Mouse (Mus musculus): ENCODE results near the gene Gm48552.

DNA sequence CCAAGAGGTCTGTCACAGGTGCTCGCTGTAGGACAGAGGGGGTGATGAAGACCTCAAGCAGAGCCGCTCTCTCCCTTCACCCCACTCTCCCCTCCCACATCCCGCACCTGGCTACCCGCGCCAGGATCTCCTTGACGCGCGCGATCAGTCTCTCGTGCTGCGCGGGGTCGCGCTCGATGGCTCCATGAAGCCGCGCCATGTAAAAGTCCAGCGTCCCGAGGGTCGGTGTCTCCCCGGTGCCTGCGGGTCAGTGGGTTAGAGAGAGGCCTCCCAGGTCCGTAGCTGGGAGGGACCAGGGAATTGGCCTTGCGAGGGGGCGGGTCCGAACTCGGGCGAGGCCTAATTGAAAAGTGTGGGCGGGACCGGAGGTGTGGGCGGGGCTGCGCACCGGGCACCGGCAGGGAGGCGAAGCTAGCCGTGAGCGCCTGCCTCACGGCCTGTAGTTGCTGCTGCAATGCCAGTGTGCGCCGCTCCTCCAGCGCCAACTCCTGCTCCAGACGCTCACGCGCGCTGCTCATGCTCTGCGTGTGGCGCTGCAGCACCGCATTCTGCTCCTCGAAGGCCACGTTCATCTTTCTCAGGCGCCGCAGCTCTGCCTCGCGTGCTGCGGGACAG, 42.2 kb upstream of the Gm48552 start:
- TF ChIP-seq POLR2A (IDR thresholded peaks at IDR 0.05; ENCODE audit: borderline replicate concordance, control insufficient read depth, low read depth, low read length): peak; percentile 60; the same call in 1 of the 2 replicates
- TF ChIP-seq CTCF (IDR thresholded peaks at IDR 0.05; ENCODE audit: control insufficient read depth, insufficient read depth, low read length): peak; percentile 22; the same call in 1 of the 2 replicates

Measured in bone marrow, adult 2 months (tissue).